Mouse (Mus musculus): ENCODE data around the gene Tbc1d10b. TPM values are rescaled to one million over a fixed set of nuclear protein-coding genes. Genes with fewer than 3 reads are reported as not detected.
A peak's percentile ranks its signal among the peaks of the same experiment; 100 is the strongest.

Gene Tbc1d10b
- polyA plus RNA-seq, 1 experiment: 26.8 TPM

DNA sequence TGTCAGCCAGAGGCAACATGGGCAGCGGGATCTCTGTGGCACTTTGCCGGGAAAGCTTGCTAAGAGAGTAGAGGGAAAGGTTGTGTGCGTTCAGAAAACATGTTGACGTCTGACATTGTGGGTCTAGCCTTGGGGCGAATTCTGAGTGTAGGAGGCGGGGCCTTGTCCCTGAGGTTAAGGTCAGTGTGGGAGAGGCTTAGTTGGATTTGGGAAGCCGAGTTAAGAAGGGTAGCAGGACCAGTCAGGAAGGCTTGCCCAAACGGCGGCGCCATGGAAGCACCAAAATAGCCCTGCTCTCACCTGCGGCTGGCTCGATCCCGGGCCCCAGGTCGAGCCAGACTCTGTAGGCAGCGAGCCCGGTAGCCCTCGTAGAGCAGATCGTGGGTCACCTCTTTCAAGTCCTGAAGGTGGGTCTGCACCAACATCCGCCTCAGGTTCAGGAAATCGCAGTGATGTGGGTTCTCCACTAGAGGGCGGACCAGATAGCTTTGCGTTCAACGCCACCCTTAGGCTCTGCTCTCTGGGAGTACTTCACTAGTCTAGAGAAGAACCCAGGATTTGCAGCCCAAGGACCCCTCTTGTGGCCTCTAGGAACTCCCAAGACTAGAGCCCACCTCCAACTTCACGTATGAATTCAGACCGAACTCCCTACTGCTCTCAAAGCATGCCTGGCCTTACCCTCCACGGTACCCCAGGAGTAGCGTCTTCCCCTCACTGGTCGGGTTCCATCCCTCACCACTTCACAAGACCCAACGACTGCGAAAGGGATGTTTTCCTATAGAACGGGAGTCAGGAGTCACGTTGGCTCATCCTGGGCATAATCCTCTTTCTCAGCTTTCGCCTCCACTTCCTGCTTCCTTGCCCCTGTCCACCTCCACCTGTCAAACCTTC, 7.0 kb upstream of the Tbc1d10b start:
- H3K27ac ChIP-seq (ENCODE audit: insufficient read depth, low read depth, low read length): peak overlapping the region; percentile 77
- peak overlapping the region; percentile 52 for H3K4me3 ChIP-seq (ENCODE audit: insufficient read depth, low read depth, low read length)
- H3K4me1 ChIP-seq (ENCODE audit: control insufficient read depth, insufficient read depth, low read length): no peaks in the 10 kb centered on the region; the same call in 1 of the 2 replicates
- H3K36me3 ChIP-seq (ENCODE audit: control insufficient read depth, insufficient read depth, low read length): no peaks in the 10 kb centered on the region
- WGBS: 22% methylated on average over 33 of the region's 33 CpGs
- DNase-seq: peak; percentile 77
- H3K27me3 ChIP-seq (replicated peaks; ENCODE audit: control insufficient read depth, insufficient read depth, low read length): no peaks in the 10 kb centered on the region
- TF ChIP-seq CTCF (conservative IDR thresholded peaks at IDR 0.05; ENCODE audit: insufficient read depth, insufficient read length, low read depth, low read length) (peak; percentile 89), POLR2A (IDR thresholded peaks at IDR 0.05; ENCODE audit: low read depth, low read length) (no peak)

DNA sequence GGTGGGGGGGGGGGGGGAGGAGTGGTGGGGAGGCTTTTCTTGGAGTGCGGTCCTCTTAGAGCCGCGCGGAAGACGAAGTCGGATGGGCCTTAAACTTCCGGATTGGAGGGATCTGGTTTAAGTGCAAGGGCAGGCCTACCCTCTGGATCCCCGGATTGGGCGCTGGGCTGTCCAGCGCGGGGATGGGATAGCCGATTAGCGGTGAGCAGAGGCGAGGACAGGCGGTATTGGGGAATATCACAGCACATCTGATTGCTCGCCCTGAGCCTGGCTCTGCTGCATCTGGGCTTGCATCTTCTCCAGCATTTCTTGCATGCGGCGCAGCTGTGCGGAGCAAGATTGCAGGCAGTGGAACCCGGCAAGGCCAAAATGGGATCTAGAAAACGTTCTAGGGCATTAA, 6.3 kb upstream of the Tbc1d10b start:
- WGBS: 57% methylated on average over 21 of the region's 21 CpGs
- Histone ChIP-seq H3K36me3 (ENCODE audit: control insufficient read depth, insufficient read depth, low read length) (no peaks in the 10 kb centered on the region), H3K4me1 (ENCODE audit: control insufficient read depth, insufficient read depth, low read length) (no peaks in the 10 kb centered on the region; the same call in 1 of the 2 replicates), H3K27ac (ENCODE audit: insufficient read depth, low read depth, low read length) (peak overlapping the region; percentile 77), H3K4me3 (ENCODE audit: insufficient read depth, low read depth, low read length) (peak overlapping the region; percentile 52), H3K27me3 (replicated peaks; ENCODE audit: control insufficient read depth, insufficient read depth, low read length) (no peaks in the 10 kb centered on the region)
- TF ChIP-seq CTCF (conservative IDR thresholded peaks at IDR 0.05; ENCODE audit: insufficient read depth, insufficient read length, low read depth, low read length) (no peak), POLR2A (IDR thresholded peaks at IDR 0.05; ENCODE audit: low read depth, low read length) (no peak)
- no peak for DNase-seq

DNA sequence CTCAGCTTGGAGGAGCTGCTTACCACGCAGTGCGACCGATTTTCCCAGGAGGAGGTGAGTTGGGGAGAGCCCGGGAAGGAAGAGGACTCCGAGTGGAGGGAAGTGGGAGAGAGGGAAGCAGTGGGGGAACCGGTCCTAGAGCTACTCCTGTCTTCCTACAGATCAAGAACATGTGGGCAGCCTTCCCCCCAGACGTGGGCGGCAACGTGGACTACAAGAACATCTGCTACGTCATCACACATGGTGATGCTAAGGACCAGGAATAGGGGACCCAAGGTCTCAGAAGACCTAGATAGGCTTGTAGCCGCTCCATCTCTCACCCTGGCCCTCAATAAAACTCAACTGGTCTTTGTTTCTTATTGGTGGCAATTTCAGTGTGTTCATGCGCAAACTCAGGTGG, 5.7 kb upstream of the Tbc1d10b start:
- 67% methylated on average over 12 of the region's 12 CpGs for WGBS
- H3K4me1 ChIP-seq (ENCODE audit: control insufficient read depth, insufficient read depth, low read length): no peaks in the 10 kb centered on the region; the same call in 1 of the 2 replicates
- H3K36me3 ChIP-seq (ENCODE audit: control insufficient read depth, insufficient read depth, low read length): no peaks in the 10 kb centered on the region
- no peak overlapping the region for H3K4me3 ChIP-seq (ENCODE audit: insufficient read depth, low read depth, low read length)
- TF ChIP-seq POLR2A (IDR thresholded peaks at IDR 0.05; ENCODE audit: low read depth, low read length) (no peak), CTCF (conservative IDR thresholded peaks at IDR 0.05; ENCODE audit: insufficient read depth, insufficient read length, low read depth, low read length) (no peak)
- H3K27ac ChIP-seq (ENCODE audit: insufficient read depth, low read depth, low read length): no peak overlapping the region
- no peaks in the 10 kb centered on the region for H3K27me3 ChIP-seq (replicated peaks; ENCODE audit: control insufficient read depth, insufficient read depth, low read length)
- no peak for DNase-seq

DNA sequence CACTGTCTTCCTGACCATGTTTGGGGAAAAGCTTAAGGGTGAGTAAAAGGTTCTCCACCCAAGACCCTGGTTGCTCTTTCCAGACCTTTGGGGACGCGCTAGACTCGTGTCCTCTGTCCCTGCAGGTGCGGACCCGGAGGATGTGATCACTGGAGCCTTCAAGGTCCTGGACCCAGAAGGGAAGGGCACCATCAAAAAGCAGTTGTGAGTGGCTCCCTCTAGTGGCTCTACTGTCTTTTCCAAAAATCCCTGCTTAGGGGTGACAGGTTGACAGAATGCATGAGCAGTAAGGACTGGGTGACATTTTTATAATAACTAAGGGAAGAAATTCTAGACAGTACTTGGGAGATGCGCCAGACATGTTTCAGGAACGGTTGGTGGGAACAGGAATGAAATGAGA, 5.2 kb upstream of the Tbc1d10b start:
- TF ChIP-seq POLR2A (IDR thresholded peaks at IDR 0.05; ENCODE audit: low read depth, low read length) (no peak), CTCF (conservative IDR thresholded peaks at IDR 0.05; ENCODE audit: insufficient read depth, insufficient read length, low read depth, low read length) (peak; percentile 68)
- no peaks in the 10 kb centered on the region for H3K27me3 ChIP-seq (replicated peaks; ENCODE audit: control insufficient read depth, insufficient read depth, low read length)
- H3K4me3 ChIP-seq (ENCODE audit: insufficient read depth, low read depth, low read length): no peak overlapping the region
- peak; percentile 60 for DNase-seq
- no peak overlapping the region for H3K27ac ChIP-seq (ENCODE audit: insufficient read depth, low read depth, low read length)
- WGBS: 32% methylated on average over 7 of the region's 7 CpGs
- H3K4me1 ChIP-seq (ENCODE audit: control insufficient read depth, insufficient read depth, low read length): no peaks in the 10 kb centered on the region; the same call in 1 of the 2 replicates
- no peaks in the 10 kb centered on the region for H3K36me3 ChIP-seq (ENCODE audit: control insufficient read depth, insufficient read depth, low read length)

DNA sequence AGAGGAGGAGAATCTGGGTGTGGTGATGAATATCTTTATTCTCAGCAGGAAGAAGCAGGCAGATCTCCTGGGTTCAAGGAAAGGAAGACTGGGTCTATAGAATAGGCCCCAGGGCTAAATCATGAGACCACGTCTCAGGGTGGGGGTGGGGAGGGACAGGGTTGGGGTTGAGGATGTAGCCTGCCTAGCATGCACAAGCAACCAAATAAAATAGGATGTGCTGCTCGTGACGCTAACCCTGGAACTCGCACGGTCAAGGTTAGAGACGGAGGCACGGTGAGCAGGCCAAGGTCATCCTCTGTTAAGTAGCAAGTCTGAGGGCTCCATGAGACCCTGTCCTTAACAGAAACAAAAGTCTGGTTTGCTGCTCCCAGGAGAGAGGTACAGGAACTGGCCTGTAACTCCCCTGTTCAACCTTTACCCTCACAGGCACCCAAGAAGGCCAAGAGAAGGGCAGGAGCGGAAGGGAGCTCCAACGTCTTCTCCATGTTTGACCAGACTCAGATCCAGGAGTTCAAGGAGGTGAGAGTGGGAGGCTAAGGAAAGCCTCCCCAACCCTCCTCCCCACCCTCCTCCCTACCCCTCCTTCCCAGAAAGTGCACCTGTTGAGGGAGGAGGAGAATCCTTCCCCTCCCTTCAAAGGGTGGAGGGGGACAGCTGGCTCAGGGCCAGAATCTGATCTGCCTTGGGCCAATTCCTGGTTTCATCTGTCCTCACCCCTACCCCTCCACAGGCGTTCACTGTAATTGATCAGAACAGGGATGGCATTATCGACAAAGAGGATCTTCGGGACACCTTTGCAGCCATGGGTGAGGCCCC, 4.4 kb upstream of the Tbc1d10b start:
- H3K4me3 ChIP-seq (ENCODE audit: insufficient read depth, low read depth, low read length): no peak overlapping the region
- DNase-seq: no peak
- H3K27ac ChIP-seq (ENCODE audit: insufficient read depth, low read depth, low read length): no peak overlapping the region
- H3K36me3 ChIP-seq (ENCODE audit: control insufficient read depth, insufficient read depth, low read length): no peaks in the 10 kb centered on the region
- no peaks in the 10 kb centered on the region for H3K27me3 ChIP-seq (replicated peaks; ENCODE audit: control insufficient read depth, insufficient read depth, low read length)
- WGBS: 93% methylated on average over 12 of the region's 12 CpGs
- no peaks in the 10 kb centered on the region; the same call in 1 of the 2 replicates for H3K4me1 ChIP-seq (ENCODE audit: control insufficient read depth, insufficient read depth, low read length)
- TF ChIP-seq POLR2A (IDR thresholded peaks at IDR 0.05; ENCODE audit: low read depth, low read length) (no peak), CTCF (conservative IDR thresholded peaks at IDR 0.05; ENCODE audit: insufficient read depth, insufficient read length, low read depth, low read length) (no peak)

DNA sequence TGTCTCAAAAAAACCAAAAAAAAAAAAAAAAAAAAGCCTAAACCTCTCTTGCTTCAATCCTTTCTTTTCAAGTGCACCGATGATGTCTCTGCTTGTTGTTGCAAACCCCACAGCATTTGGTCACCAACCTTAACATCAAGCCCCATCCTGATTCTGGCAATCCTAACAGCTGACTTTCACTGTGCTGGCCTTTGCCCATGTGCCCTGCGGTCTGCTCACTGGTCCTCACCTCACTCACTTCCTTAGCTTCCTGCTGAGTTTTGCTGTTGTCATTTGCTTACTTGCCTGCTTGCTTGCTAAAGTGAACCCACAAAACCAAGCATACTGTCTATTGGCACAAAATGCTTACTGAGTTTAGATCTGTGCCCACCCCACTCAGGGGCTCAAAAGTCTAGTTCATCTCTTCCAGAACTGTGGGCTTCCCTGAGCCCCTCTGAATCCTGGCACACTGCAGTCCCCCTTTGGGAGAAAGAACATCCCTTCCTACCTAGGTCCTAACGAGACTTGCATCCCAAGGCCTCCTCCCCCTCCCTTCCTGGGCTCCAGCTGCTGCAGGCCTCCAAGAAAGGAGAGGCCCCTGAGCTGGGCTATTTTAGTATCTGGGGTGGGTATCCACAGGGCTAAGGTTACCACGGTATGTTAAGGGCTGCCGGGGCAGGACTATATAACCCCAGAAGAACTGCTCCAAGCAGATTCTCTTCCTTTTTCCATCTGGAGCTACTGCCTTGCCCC, 2.9 kb upstream of the Tbc1d10b start:
- WGBS: 66% methylated on average over 5 of the region's 5 CpGs

More for the DNA sequence above, 2.9 kb upstream of the Tbc1d10b start:
- peak; percentile 42 for DNase-seq
- no peak overlapping the region for H3K4me3 ChIP-seq (ENCODE audit: insufficient read depth, low read depth, low read length)
- TF ChIP-seq POLR2A (IDR thresholded peaks at IDR 0.05; ENCODE audit: low read depth, low read length): no peak
- TF ChIP-seq CTCF (conservative IDR thresholded peaks at IDR 0.05; ENCODE audit: insufficient read depth, insufficient read length, low read depth, low read length): no peak
- H3K27me3 ChIP-seq (replicated peaks; ENCODE audit: control insufficient read depth, insufficient read depth, low read length): no peaks in the 10 kb centered on the region
- no peaks in the 10 kb centered on the region for H3K36me3 ChIP-seq (ENCODE audit: control insufficient read depth, insufficient read depth, low read length)
- no peak overlapping the region for H3K27ac ChIP-seq (ENCODE audit: insufficient read depth, low read depth, low read length)
- peaks cover 7% of the 10 kb centered on the region; the same call in 1 of the 2 replicates for H3K4me1 ChIP-seq (ENCODE audit: control insufficient read depth, insufficient read depth, low read length)
